Mouse (Mus musculus) MEL (cell line): Measurements from ENCODE around the gene Hnrnpc.

ENCODE experiments used
- CTCF ChIP-seq, 3 experiments: IDR thresholded peaks in 2 of 3; conservative IDR thresholded peaks in 1 of 3; 2 replicates each; pipeline ENCODE4 v1.5.1; 2011 to 2012; ENCODE audit warnings: low read length in 3 of 3, low read depth in 2 of 3, mild to moderate bottlenecking in 2 of 3, improper control_type of control experiment in 1 of 3, inconsistent platforms in 1 of 3, mixed read lengths in 1 of 3, moderate library complexity in 1 of 3; ENCODE audit not compliant: control insufficient read depth in 1 of 3, insufficient read depth in 1 of 3, poor library complexity in 1 of 3, severe bottlenecking in 1 of 3
- EP300 ChIP-seq, 2 experiments: IDR thresholded peaks; 2 replicates each; pipeline ENCODE4 v1.6.1; 2011; ENCODE audit warnings: improper control_type of control experiment in 2 of 2, low read length in 2 of 2, low read depth in 1 of 2, mild to moderate bottlenecking in 1 of 2
- HCFC1 ChIP-seq: IDR thresholded peaks from 2 replicates; pipeline ENCODE4 v1.6.1; 2012; ENCODE audit warnings: low read depth, mild to moderate bottlenecking, inconsistent platforms, low read length, improper control_type of control experiment, moderate library complexity
- POLR2A ChIP-seq, 2 experiments: IDR thresholded peaks; 2 replicates each; pipeline ENCODE4 v1.6.1; 2011 to 2012; ENCODE audit warnings: low read length in 2 of 2, mild to moderate bottlenecking in 2 of 2, control low read depth in 1 of 2, improper control_type of control experiment in 1 of 2, low read depth in 1 of 2, moderate library complexity in 1 of 2; ENCODE audit not compliant: control insufficient read depth in 1 of 2, insufficient read depth in 1 of 2, poor library complexity in 1 of 2
- SIN3A ChIP-seq: IDR thresholded peaks from 2 replicates; pipeline ENCODE4 v1.6.1; 2012; ENCODE audit warnings: low read length, improper control_type of control experiment, inconsistent platforms

DNA sequence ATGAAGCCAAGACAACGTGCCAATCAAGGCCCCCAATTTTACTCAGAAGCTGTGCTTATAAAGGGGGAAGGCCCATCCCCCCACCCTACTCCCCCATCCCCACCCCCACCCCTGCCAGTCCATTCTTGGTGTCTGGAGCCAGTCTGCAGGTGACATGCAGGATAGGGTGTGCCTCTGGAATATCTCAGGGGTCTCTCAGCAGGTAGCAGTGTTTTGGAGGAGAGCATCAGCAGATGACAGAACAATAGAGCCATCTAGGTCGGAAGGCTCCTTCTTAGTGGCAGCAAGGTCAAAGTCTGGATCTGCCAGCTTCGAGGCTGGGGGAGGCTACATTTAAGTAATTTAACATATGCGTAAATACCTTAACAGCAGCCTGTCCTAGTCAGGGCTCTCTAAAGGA lies 37.7 kb downstream of the Hnrnpc start:
- TF ChIP-seq POLR2A (IDR thresholded peaks at IDR 0.05; ENCODE audit: control insufficient read depth in 1 of 2, insufficient read depth in 1 of 2, low read depth in 1 of 2, low read length in 2 of 2, poor library complexity in 1 of 2) (no peak), EP300 (IDR thresholded peaks at IDR 0.05; ENCODE audit: low read depth in 1 of 2, low read length in 2 of 2) (no peak), HCFC1 (no peak), CTCF (IDR thresholded peaks at IDR 0.05 in 2 of 3, conservative IDR thresholded peaks at IDR 0.05 in 1 of 3; ENCODE audit: control insufficient read depth in 1 of 3, insufficient read depth in 1 of 3, low read depth in 2 of 3, low read length in 3 of 3, poor library complexity in 1 of 3, severe bottlenecking in 1 of 3) (no peak), SIN3A (no peak)
